Mouse (Mus musculus) right cerebral cortex, adult 18-20 months (tissue): ENCODE measurements at regions not wholly inside any gene's neighbourhood (a gene's known extent, or its start where the extent isn't known, plus 50 kb on each side); places are given as distances from the start of the nearest gene placed in this dataset.
"Not testable (repeated sequence)": the region's sequence is repeated elsewhere in the genome, so short reads cannot be mapped to it uniquely, and the experiment has no call there.

ENCODE experiments used
- DNase-seq: peaks from one replicate; pipeline ENCODE4 v3.0.0; 2022; ENCODE audit warnings: mixed read lengths

GRCm38 (mm10) chr13:26426639-26427038, 343.3 kb downstream of the Hdgfl1 start:
- no peak for DNase-seq

- DNase-seq: no peak
Observed at GRCm38 (mm10) chr13:26424513-26424912, 345.5 kb downstream of the Hdgfl1 start.

- DNase-seq: no peak
Observed at GRCm38 (mm10) chr13:26405757-26406156, 364.2 kb downstream of the Hdgfl1 start.

GRCm38 (mm10) chr13:26404707-26405106, 365.3 kb downstream of the Hdgfl1 start:
- no peak for DNase-seq

GRCm38 (mm10) chr13:26387861-26388621, 381.9 kb downstream of the Hdgfl1 start:
- no peak for DNase-seq

GRCm38 (mm10) chr13:26382631-26383030, 387.3 kb downstream of the Hdgfl1 start:
- DNase-seq: no peak

GRCm38 (mm10) chr13:26382154-26382553, 387.8 kb downstream of the Hdgfl1 start:
- DNase-seq: peak; percentile 3

- DNase-seq: no peak
Observed at GRCm38 (mm10) chr13:26375546-26375945, 394.4 kb downstream of the Hdgfl1 start.

- not testable (repeated sequence) for DNase-seq
Observed at GRCm38 (mm10) chr13:26365911-26366310, 404.1 kb downstream of the Hdgfl1 start.

- no peak for DNase-seq
Observed at GRCm38 (mm10) chr13:26356341-26356740, 413.6 kb downstream of the Hdgfl1 start.

GRCm38 (mm10) chr13:26354421-26354820, 415.5 kb downstream of the Hdgfl1 start:
- no peak for DNase-seq

- no peak for DNase-seq
Observed at GRCm38 (mm10) chr13:26350510-26350909, 419.5 kb downstream of the Hdgfl1 start.

GRCm38 (mm10) chr13:26338795-26339194, 431.2 kb downstream of the Hdgfl1 start:
- DNase-seq: no peak

- DNase-seq: no peak
Observed at GRCm38 (mm10) chr13:26325066-26325465, 444.9 kb downstream of the Hdgfl1 start.

GRCm38 (mm10) chr13:26324633-26325032, 445.3 kb downstream of the Hdgfl1 start:
- no peak for DNase-seq

- DNase-seq: no peak
Observed at GRCm38 (mm10) chr13:26318557-26318956, 451.4 kb downstream of the Hdgfl1 start.

- DNase-seq: no peak
Observed at GRCm38 (mm10) chr13:26312246-26313010, 457.5 kb downstream of the Hdgfl1 start.

GRCm38 (mm10) chr13:26284073-26284444, 485.9 kb downstream of the Hdgfl1 start:
- no peak for DNase-seq

GRCm38 (mm10) chr13:26283397-26284072, 486.4 kb downstream of the Hdgfl1 start:
- no peak for DNase-seq

GRCm38 (mm10) chr13:26282291-26282690, 487.7 kb downstream of the Hdgfl1 start:
- peak; percentile 14 for DNase-seq

GRCm38 (mm10) chr13:26272850-26273249, 497.1 kb downstream of the Hdgfl1 start:
- DNase-seq: no peak

- no peak for DNase-seq
Observed at GRCm38 (mm10) chr13:26267501-26267900, 502.5 kb downstream of the Hdgfl1 start.

GRCm38 (mm10) chr13:26235941-26236340, 534.0 kb downstream of the Hdgfl1 start:
- no peak for DNase-seq

- DNase-seq: no peak
Observed at GRCm38 (mm10) chr13:26234703-26235102, 535.3 kb downstream of the Hdgfl1 start.
